Mouse (Mus musculus): ENCODE results near the gene Gm20388. TPM values are rescaled to one million over a fixed set of nuclear protein-coding genes. Genes with fewer than 3 reads are reported as not detected.

Gene Gm20388
- polyA plus RNA-seq, 1 experiment from 2014 or later: not detected

DNA sequence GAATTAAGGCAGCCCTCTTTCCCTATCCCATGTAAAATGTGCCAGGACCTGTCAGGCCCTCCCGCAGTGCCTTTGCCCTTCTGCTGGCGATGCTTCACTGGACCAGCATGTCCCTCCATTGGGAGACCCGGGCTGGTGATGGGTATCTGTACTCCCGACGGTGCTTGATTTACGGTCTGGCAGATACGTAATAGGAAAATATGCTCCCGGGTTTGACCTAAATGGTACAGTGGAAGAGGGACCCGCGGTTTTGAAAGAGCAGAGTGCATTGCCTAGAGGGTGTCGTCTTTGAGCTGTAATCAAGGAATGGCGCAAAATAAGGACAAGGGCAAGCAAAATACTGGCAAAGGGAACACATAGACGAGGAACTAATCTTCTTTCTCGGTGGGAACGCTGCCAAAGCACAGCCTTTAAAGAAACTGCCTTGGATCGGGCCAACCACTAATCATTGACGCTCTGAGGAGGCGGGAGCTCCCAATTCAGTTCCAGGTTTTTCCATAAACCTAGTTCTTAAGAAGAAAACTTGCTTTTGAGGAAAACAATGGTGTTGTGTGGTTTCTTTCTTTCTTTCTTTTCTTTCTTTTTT is 1919.2 kb downstream of the Gm20388 start:
- no peaks in the 10 kb centered on the region for H3K27me3 ChIP-seq (ENCODE audit: control insufficient read depth, insufficient read depth, low read length)
- H3K9ac ChIP-seq (ENCODE audit: low read length): peak overlapping the region; percentile 92
- H3K4me1 ChIP-seq (ENCODE audit: control insufficient read depth in 2 of 2, insufficient read depth in 2 of 2, low read length in 2 of 2): peaks cover 10 to 17% of the 10 kb centered on the region in 2 experiments
- WGBS: 17% methylated on average over 18 of the region's 18 CpGs
- ATAC-seq (ENCODE audit: insufficient number of reproducible peaks, insufficient read depth, low FRiP score, low read depth): peak; percentile 26; the same call in 1 of the 2 replicates
- peak overlapping the region; percentile 75 to 87 for H3K4me3 ChIP-seq (ENCODE audit: control insufficient read depth in 1 of 2, insufficient read depth in 1 of 2, low read depth in 1 of 2, low read length in 2 of 2)
- H3K9me3 ChIP-seq (ENCODE audit: control insufficient read depth, low read length): no peaks in the 10 kb centered on the region
- H3K27ac ChIP-seq (replicated peaks in 1 of 2; ENCODE audit: control insufficient read depth in 1 of 2, insufficient read depth in 1 of 2, low read depth in 2 of 2, low read length in 2 of 2): peak overlapping the region in 1 of 2 experiments; percentile 44; a peak in 1 of 4 replicates
- peak overlapping the region; percentile 96 for H3K4me2 ChIP-seq (ENCODE audit: low read length)
- H3K36me3 ChIP-seq (ENCODE audit: control insufficient read depth, insufficient read depth, low read length): no peaks in the 10 kb centered on the region

DNA sequence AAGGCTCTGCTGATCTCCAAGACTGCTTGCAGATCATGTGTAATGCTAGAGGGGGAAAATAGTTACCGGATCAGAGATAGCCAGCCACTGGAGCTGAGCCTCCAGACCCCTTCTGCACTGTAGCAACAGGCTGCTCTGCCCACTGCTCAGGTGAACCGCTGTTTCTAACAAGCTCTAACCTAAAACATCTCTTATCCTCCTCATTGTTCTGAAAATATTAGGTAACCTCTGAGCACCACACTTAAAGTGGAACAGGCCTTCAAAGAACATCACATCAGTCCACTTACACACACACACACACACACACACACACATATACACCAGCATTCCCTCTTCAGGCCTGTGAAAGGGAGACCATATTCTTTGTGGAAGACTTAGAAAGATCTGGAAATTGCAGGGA is 1921.4 kb downstream of the Gm20388 start:
- Histone ChIP-seq H3K27ac (replicated peaks in 1 of 2; ENCODE audit: control insufficient read depth in 1 of 2, insufficient read depth in 1 of 2, low read depth in 2 of 2, low read length in 2 of 2) (no peak overlapping the region), H3K4me3 (ENCODE audit: control insufficient read depth in 1 of 2, insufficient read depth in 1 of 2, low read depth in 1 of 2, low read length in 2 of 2) (no peak overlapping the region), H3K36me3 (ENCODE audit: control insufficient read depth, insufficient read depth, low read length) (no peaks in the 10 kb centered on the region), H3K9ac (ENCODE audit: low read length) (no peak overlapping the region), H3K4me1 (ENCODE audit: control insufficient read depth in 2 of 2, insufficient read depth in 2 of 2, low read length in 2 of 2) (peaks cover 10 to 17% of the 10 kb centered on the region in 2 experiments), H3K27me3 (ENCODE audit: control insufficient read depth, insufficient read depth, low read length) (no peaks in the 10 kb centered on the region), H3K9me3 (ENCODE audit: control insufficient read depth, low read length) (no peaks in the 10 kb centered on the region), H3K4me2 (ENCODE audit: low read length) (no peak overlapping the region)
- ATAC-seq (ENCODE audit: insufficient number of reproducible peaks, insufficient read depth, low FRiP score, low read depth): no peak
- 60% methylated on average over 2 of the region's 2 CpGs for WGBS

DNA sequence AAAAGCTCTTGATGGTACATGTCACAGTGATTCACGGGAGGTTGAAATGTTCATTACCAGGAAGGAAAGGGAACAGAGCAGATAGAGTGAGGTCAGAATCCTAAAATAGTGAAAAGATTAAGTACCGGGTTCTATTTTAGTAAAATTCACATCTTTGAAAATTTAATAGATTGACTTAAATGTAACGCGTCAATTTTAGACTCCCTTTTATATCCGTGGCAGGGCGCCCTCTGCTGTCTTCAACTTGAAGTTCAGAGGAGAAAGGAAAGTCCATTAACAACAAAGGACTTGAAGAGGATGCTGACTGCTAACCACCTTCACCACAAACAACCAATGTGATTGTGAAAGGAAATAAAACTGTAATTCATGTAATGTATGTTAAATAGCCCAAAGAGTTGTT is 1921.9 kb downstream of the Gm20388 start:
- ATAC-seq (ENCODE audit: insufficient number of reproducible peaks, insufficient read depth, low FRiP score, low read depth): no peak

DNA sequence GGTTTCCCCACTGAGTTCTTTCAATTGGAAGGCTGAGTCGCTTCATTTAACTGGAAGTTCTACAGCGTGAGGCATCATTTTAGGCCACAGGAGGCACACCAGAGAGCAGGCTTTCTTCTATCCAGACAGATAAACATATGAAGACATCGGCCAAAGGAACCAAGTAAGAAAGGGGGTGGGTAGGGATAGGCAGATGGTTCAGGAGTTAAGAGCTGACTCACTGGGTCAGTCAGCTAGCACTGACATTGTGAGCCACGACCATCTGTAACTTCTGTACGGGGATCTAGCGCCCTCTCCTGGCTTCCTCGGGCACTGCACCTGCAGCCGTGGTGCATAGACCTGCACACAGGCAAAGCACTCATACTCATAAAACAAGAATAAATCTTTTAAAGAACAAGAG is 1930.6 kb downstream of the Gm20388 start:
- Histone ChIP-seq H3K27me3 (ENCODE audit: control insufficient read depth, insufficient read depth, low read length) (no peaks in the 10 kb centered on the region), H3K27ac (replicated peaks in 1 of 2; ENCODE audit: control insufficient read depth in 1 of 2, insufficient read depth in 1 of 2, low read depth in 2 of 2, low read length in 2 of 2) (no peak overlapping the region), H3K9me3 (ENCODE audit: control insufficient read depth, low read length) (no peaks in the 10 kb centered on the region), H3K4me1 (ENCODE audit: control insufficient read depth in 2 of 2, insufficient read depth in 2 of 2, low read length in 2 of 2) (no peaks in the 10 kb centered on the region), H3K36me3 (ENCODE audit: control insufficient read depth, insufficient read depth, low read length) (peaks cover 6% of the 10 kb centered on the region; the same call in 1 of the 2 replicates), H3K4me3 (ENCODE audit: control insufficient read depth in 1 of 2, insufficient read depth in 1 of 2, low read depth in 1 of 2, low read length in 2 of 2) (no peak overlapping the region), H3K9ac (ENCODE audit: low read length) (no peak overlapping the region), H3K4me2 (ENCODE audit: low read length) (no peak overlapping the region)
- no peak for ATAC-seq (ENCODE audit: insufficient number of reproducible peaks, insufficient read depth, low FRiP score, low read depth)
- 44% methylated on average over 8 of the region's 8 CpGs for WGBS

More for the DNA sequence above, 1921.9 kb downstream of the Gm20388 start:
- no peaks in the 10 kb centered on the region for H3K9me3 ChIP-seq (ENCODE audit: control insufficient read depth, low read length)
- H3K27ac ChIP-seq (replicated peaks in 1 of 2; ENCODE audit: control insufficient read depth in 1 of 2, insufficient read depth in 1 of 2, low read depth in 2 of 2, low read length in 2 of 2): no peak overlapping the region
- peaks cover 10 to 17% of the 10 kb centered on the region in 2 experiments for H3K4me1 ChIP-seq (ENCODE audit: control insufficient read depth in 2 of 2, insufficient read depth in 2 of 2, low read length in 2 of 2)
- no peaks in the 10 kb centered on the region for H3K36me3 ChIP-seq (ENCODE audit: control insufficient read depth, insufficient read depth, low read length)
- no peaks in the 10 kb centered on the region for H3K27me3 ChIP-seq (ENCODE audit: control insufficient read depth, insufficient read depth, low read length)
- no peak overlapping the region for H3K4me2 ChIP-seq (ENCODE audit: low read length)
- WGBS: 11% methylated on average over 6 of the region's 6 CpGs
- H3K4me3 ChIP-seq (ENCODE audit: control insufficient read depth in 1 of 2, insufficient read depth in 1 of 2, low read depth in 1 of 2, low read length in 2 of 2): no peak overlapping the region
- no peak overlapping the region for H3K9ac ChIP-seq (ENCODE audit: low read length)

DNA sequence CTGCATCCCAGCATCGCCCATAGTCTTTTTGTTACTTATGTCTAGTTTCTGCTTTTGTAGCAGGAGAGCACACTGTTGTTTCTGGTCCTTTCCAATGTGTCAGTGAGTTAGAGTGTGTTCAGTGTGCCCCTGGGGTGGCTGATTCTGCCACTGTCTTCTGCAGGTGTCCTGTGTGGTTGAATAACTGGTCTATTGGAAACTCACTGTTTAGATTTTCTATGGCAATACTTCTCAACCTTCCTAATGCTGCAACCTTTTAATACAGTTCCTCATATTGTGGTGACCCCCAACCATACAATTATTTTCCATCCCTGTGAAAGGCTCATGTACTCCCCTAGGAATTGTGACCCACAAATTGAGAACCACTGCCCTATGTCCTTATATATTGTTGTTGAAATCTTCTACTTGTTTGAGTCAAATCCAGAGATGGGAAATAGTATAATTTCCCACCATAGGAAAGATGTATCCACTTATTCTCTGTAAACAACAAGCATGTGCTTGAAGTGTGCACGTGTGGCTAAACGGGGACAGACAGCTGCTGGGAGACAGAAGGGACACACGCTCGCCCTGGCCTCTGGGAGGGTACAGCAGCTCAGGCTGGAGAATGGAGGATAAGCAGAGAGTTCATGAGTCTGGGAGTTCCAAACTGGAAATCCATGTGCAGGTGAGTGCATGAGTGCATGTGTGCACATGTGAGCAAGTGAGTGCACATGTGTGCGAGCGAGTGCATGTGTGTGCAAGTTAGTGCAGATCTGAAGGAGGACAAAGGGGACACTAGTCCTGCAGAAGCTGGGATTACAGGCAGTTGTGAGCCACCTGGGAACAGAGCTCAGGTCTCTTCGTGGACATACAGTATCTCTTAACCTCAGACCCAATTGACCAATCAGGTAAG is 1931.7 kb downstream of the Gm20388 start:
- H3K9ac ChIP-seq (ENCODE audit: low read length): no peak overlapping the region
- 87% methylated on average over 8 of the region's 8 CpGs for WGBS
- no peak overlapping the region for H3K4me2 ChIP-seq (ENCODE audit: low read length)
- no peaks in the 10 kb centered on the region for H3K27me3 ChIP-seq (ENCODE audit: control insufficient read depth, insufficient read depth, low read length)
- no peaks in the 10 kb centered on the region for H3K4me1 ChIP-seq (ENCODE audit: control insufficient read depth in 2 of 2, insufficient read depth in 2 of 2, low read length in 2 of 2)
- no peaks in the 10 kb centered on the region for H3K9me3 ChIP-seq (ENCODE audit: control insufficient read depth, low read length)
- no peak overlapping the region for H3K4me3 ChIP-seq (ENCODE audit: control insufficient read depth in 1 of 2, insufficient read depth in 1 of 2, low read depth in 1 of 2, low read length in 2 of 2)
- peaks cover 6% of the 10 kb centered on the region; the same call in 1 of the 2 replicates for H3K36me3 ChIP-seq (ENCODE audit: control insufficient read depth, insufficient read depth, low read length)
- no peak for ATAC-seq (ENCODE audit: insufficient number of reproducible peaks, insufficient read depth, low FRiP score, low read depth)
- H3K27ac ChIP-seq (replicated peaks in 1 of 2; ENCODE audit: control insufficient read depth in 1 of 2, insufficient read depth in 1 of 2, low read depth in 2 of 2, low read length in 2 of 2): no peak overlapping the region

DNA sequence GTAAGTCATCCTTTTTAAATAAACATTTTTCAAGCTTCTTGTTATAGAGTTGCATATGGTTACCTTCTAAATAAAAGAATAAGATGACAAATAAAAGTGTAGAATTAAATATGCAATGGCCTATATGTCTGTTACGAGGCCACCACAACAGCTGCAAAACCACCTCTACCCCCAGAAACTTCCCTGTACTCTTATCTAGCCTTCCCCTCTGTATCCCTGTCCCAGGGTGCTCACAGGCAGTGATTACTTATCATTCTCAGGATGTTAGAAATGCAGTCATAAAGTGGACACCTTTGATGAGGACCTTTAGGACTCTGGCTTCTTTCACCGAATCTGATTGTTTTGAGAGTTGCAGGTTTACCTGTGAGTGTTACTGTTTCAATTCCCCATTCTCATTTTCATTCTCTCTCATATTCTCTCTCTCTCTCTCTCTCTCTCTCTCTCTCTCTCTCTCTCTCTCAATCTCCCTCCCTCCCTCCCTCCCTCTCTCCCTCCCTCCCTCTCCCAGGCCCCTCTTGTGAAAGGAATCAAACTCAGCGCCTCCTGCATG is 1932.6 kb downstream of the Gm20388 start:
- Histone ChIP-seq H3K27me3 (ENCODE audit: control insufficient read depth, insufficient read depth, low read length) (0 out of 2 replicates have a peak, but pooled peaks cover 3% of the 10 kb centered on the region), H3K9ac (ENCODE audit: low read length) (no peak overlapping the region), H3K9me3 (ENCODE audit: control insufficient read depth, low read length) (no peaks in the 10 kb centered on the region), H3K4me2 (ENCODE audit: low read length) (no peak overlapping the region), H3K27ac (replicated peaks in 1 of 2; ENCODE audit: control insufficient read depth in 1 of 2, insufficient read depth in 1 of 2, low read depth in 2 of 2, low read length in 2 of 2) (no peak overlapping the region), H3K36me3 (ENCODE audit: control insufficient read depth, insufficient read depth, low read length) (peaks cover 6% of the 10 kb centered on the region; the same call in 1 of the 2 replicates), H3K4me3 (ENCODE audit: control insufficient read depth in 1 of 2, insufficient read depth in 1 of 2, low read depth in 1 of 2, low read length in 2 of 2) (no peak overlapping the region), H3K4me1 (ENCODE audit: control insufficient read depth in 2 of 2, insufficient read depth in 2 of 2, low read length in 2 of 2) (no peaks in the 10 kb centered on the region)
- no peak for ATAC-seq (ENCODE audit: insufficient number of reproducible peaks, insufficient read depth, low FRiP score, low read depth)
- 72% methylated on average over 3 of the region's 3 CpGs for WGBS

DNA sequence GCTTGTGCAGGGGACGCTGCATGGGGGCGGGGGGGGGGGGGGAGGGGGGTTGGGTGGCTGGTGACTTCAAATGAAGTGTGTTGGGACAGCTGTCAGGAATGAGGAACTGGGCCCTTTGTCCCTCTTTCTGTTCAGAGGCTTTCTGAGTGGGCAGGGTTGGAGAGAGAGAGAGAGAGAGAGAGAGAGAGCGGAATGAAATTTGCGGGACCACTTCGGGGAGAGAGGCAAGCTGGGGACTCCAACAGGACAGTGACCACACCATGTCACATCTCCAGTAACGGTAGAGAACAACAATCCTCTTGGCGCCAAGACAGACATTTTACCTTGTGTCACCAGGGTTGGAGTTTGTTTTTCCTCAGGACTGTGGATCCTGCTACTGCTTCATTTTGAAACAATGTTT is 1934.1 kb downstream of the Gm20388 start:
- WGBS: 31% methylated on average over 6 of the region's 7 CpGs
- Histone ChIP-seq H3K4me1 (ENCODE audit: control insufficient read depth in 2 of 2, insufficient read depth in 2 of 2, low read length in 2 of 2) (no peaks in the 10 kb centered on the region), H3K4me2 (ENCODE audit: low read length) (no peak overlapping the region), H3K9me3 (ENCODE audit: control insufficient read depth, low read length) (no peaks in the 10 kb centered on the region), H3K9ac (ENCODE audit: low read length) (no peak overlapping the region), H3K27me3 (ENCODE audit: control insufficient read depth, insufficient read depth, low read length) (0 out of 2 replicates have a peak, but pooled peaks cover 7% of the 10 kb centered on the region), H3K27ac (replicated peaks in 1 of 2; ENCODE audit: control insufficient read depth in 1 of 2, insufficient read depth in 1 of 2, low read depth in 2 of 2, low read length in 2 of 2) (no peak overlapping the region), H3K4me3 (ENCODE audit: control insufficient read depth in 1 of 2, insufficient read depth in 1 of 2, low read depth in 1 of 2, low read length in 2 of 2) (no peak overlapping the region), H3K36me3 (ENCODE audit: control insufficient read depth, insufficient read depth, low read length) (peaks cover 6% of the 10 kb centered on the region; the same call in 1 of the 2 replicates)
- ATAC-seq (ENCODE audit: insufficient number of reproducible peaks, insufficient read depth, low FRiP score, low read depth): no peak

Data from heart, embryonic 14.5 days (tissue).